8 mouse cellular contexts compared by ENCODE assay signal in the genomic region with DNA sequence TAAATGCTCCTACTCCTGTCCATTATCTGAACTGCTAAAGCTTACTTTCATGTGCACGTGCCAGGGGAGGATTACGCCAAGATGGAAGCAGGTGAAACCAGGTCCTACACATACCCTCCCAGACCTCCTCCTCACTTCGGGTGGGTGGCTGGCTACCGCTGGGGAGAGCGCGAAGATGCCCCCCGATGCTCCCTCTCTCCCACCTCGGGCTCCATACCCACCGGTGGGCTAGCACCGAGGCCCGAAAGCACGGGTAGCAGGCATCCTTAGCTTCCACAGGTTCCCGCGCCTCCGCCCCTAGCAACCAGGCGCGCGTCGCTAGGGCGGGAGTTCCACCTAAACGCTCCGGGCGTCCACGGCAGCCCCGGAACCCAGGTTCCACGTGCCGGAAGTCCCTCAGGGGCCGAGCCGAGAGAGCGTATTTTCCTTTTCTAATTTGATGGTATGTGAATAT. TPM values are rescaled to one million over a fixed set of nuclear protein-coding genes. Genes with fewer than 3 reads are reported as not detected.
DNase-seq lines count a peak whose midpoint lies in the region; ATAC-seq and TF ChIP-seq lines count a peak whose summit lies in the region.

A gene (minus strand): TSS at position 299 of the 454 bp plus-strand sequence.

- H3K9ac ChIP-seq in forebrain, embryonic 15.5 days (replicated peaks), result peak within 1 kb of the TSS; percentile 66
- peak within 1 kb of the TSS; percentile 70 for H3K9ac ChIP-seq in neural tube, embryonic 15.5 days (replicated peaks)

- no peaks in the 10 kb centered on the region for H3K27me3 ChIP-seq in G1E (ENCODE audit: insufficient read depth, low read length)
- no peaks in the 10 kb centered on the region for H3K27me3 ChIP-seq in forebrain, embryonic 15.5 days
- 0 out of 2 replicates have a peak, but pooled peaks cover 3% of the 10 kb centered on the region for H3K27me3 ChIP-seq in neural tube, embryonic 15.5 days (replicated peaks)

- no peak for TF ChIP-seq CTCF in G1E (IDR thresholded peaks at IDR 0.05; ENCODE audit: low read depth, low read length)

- DNase-seq in G1E (ENCODE audit: low spot score), result peak; percentile 32
- peak; percentile 76 for DNase-seq in cerebellum, adult 11-12 months
- DNase-seq in heart, postnatal 25 days (ENCODE audit: low spot score), result peak; percentile 24
- peak; percentile 78 to 84 for DNase-seq in layer of hippocampus, adult 18-20 months (ENCODE audit: low spot score in 2 of 2)
- peak; percentile 68 to 70 for DNase-seq in lung, adult 18-20 months
- DNase-seq in testis, postnatal 10 days (ENCODE audit: low spot score), result peak; percentile 91

- peak within 1 kb of the TSS; percentile 72 for H3K4me3 ChIP-seq in G1E (ENCODE audit: low read depth, low read length)
- H3K4me3 ChIP-seq in forebrain, embryonic 15.5 days, result peak within 1 kb of the TSS; percentile 80
- peak within 1 kb of the TSS; percentile 69 for H3K4me3 ChIP-seq in neural tube, embryonic 15.5 days (replicated peaks)

- peak; percentile 70 for ATAC-seq in G1E (ENCODE audit: extremely low read depth, insufficient number of reproducible peaks, low FRiP score, poor library complexity, severe bottlenecking)
- ATAC-seq in forebrain, embryonic 15.5 days (replicated peaks), result peak; percentile 98
- ATAC-seq in neural tube, embryonic 15.5 days (ENCODE audit: low FRiP score), result peak; percentile 95

- WGBS in forebrain, embryonic 15.5 days, result 0% methylated on average over 30 of the region's 30 CpGs
- under 1% methylated on average over 30 of the region's 30 CpGs for WGBS in neural tube, embryonic 15.5 days

- peak within 1 kb of the TSS; percentile 55; the same call in 1 of the 2 replicates for H3K27ac ChIP-seq in forebrain, embryonic 15.5 days (replicated peaks)
- H3K27ac ChIP-seq in neural tube, embryonic 15.5 days (replicated peaks), result peak within 1 kb of the TSS; percentile 70; the same call in 1 of the 2 replicates

- H3K4me1 ChIP-seq in G1E (ENCODE audit: insufficient read depth, low read depth, low read length), result peaks cover 8% of the 10 kb centered on the region
- H3K4me1 ChIP-seq in forebrain, embryonic 15.5 days, result peaks cover 6% of the 10 kb centered on the region; the same call in 1 of the 2 replicates
- peaks cover 8% of the 10 kb centered on the region for H3K4me1 ChIP-seq in neural tube, embryonic 15.5 days

- H3K36me3 ChIP-seq in G1E (replicated peaks), result no peaks in the 10 kb centered on the region
- no peaks in the 10 kb centered on the region for H3K36me3 ChIP-seq in forebrain, embryonic 15.5 days
- H3K36me3 ChIP-seq in neural tube, embryonic 15.5 days, result no peaks in the 10 kb centered on the region

- intact Hi-C loops in heart, postnatal 25 days (cut with DNase I), result no loop called here

- no peaks in the 10 kb centered on the region for H3K9me3 ChIP-seq in G1E (replicated peaks)
- no peaks in the 10 kb centered on the region for H3K9me3 ChIP-seq in forebrain, embryonic 15.5 days
- H3K9me3 ChIP-seq in neural tube, embryonic 15.5 days (replicated peaks), result no peaks in the 10 kb centered on the region

- H3K4me2 ChIP-seq in forebrain, embryonic 15.5 days (replicated peaks), result peak within 1 kb of the TSS; percentile 80
- H3K4me2 ChIP-seq in neural tube, embryonic 15.5 days, result peak within 1 kb of the TSS; percentile 81

RNA-seq across cellular contexts. Expression of the gene that starts here (rescaled TPM):
- total RNA-seq in G1E (2014; fragmentation: Nextera tagmentation) (1.7 and 1.8 TPM in 2 replicates), G1E (2017) (0.70 and 2.0 TPM in 2 replicates)
- 0.52 and 0.58 TPM in 2 replicates for polyA plus RNA-seq in G1E (2012)
- 9.9 and 11.5 TPM in 2 replicates for polyA plus RNA-seq in forebrain, embryonic 15.5 days (2015; fragmentation: Nextera tagmentation; extraction: Ambion mirVana)
- total RNA-seq in heart, postnatal 25 days (2021), result under 1 TPM; 0.42 to 0.48 TPM
- total RNA-seq in layer of hippocampus, adult 18-20 months (2021), result 1 to 10 TPM; 6.1 to 8.5 TPM
- polyA plus RNA-seq in neural tube, embryonic 15.5 days (2015; fragmentation: Nextera tagmentation; extraction: Ambion mirVana), result 12.5 and 13.3 TPM in 2 replicates

Comparison
In these comparisons a context has a peak if more than half of its experiments do, and no peak if none do; other contexts are left out.
1. Peak in every context shown above with its lines: DNase-seq, ATAC-seq, H3K4me3 ChIP-seq and H3K27ac ChIP-seq.
2. Peak in DNase-seq in heart, postnatal 25 days; RNA of the gene not detected or under 1 TPM.
3. DNase-seq: peak in every context shown above with its lines; median percentile 91 in testis, postnatal 10 days; 81 in layer of hippocampus, adult 18-20 months; 76 in cerebellum, adult 11-12 months; 69 in lung, adult 18-20 months; 32 in G1E; 24 in heart, postnatal 25 days.